Mouse (Mus musculus) cerebellum, adult 2 months (tissue): ENCODE measurements around the gene Fam43a.

ENCODE experiments used
- CTCF ChIP-seq: fragments of 200-500 bp; IDR thresholded peaks from 2 replicates; pipeline ENCODE4 v1.5.1; 2011; ENCODE audit warnings: low read depth, mild to moderate bottlenecking, control low read depth, low read length, moderate library complexity, borderline replicate concordance; ENCODE audit not compliant: insufficient read depth
- POLR2A ChIP-seq: fragments of 200-500 bp; IDR thresholded peaks from 2 replicates; pipeline ENCODE4 v1.6.1; 2011; ENCODE audit warnings: low read length, control low read depth, borderline replicate concordance; ENCODE audit not compliant: insufficient read depth

- TF ChIP-seq CTCF: no peak
- no peak for TF ChIP-seq POLR2A
These were observed 3.5 kb upstream of the Fam43a start for GRCm38 (mm10) chr16:30595835-30596557.
